Mouse (Mus musculus) NIH3T3 (cell line): ENCODE measurements around the gene Il4i1.

Source experiments
- DNase-seq: peaks from one replicate; pipeline ENCODE4 v3.0.0-alpha.2; 2012; ENCODE audit warnings: low read depth

Gene Il4i1

GRCm38 (mm10) chr7:44815721-44816469 is at the start of gene Il4i1, which contains the start of gene Nup62:
Il4i1 (plus strand) TSS chr7:44816387.
Nup62 (plus strand) TSS chr7:44816088.
- DNase-seq = peak; percentile 99

DNA sequence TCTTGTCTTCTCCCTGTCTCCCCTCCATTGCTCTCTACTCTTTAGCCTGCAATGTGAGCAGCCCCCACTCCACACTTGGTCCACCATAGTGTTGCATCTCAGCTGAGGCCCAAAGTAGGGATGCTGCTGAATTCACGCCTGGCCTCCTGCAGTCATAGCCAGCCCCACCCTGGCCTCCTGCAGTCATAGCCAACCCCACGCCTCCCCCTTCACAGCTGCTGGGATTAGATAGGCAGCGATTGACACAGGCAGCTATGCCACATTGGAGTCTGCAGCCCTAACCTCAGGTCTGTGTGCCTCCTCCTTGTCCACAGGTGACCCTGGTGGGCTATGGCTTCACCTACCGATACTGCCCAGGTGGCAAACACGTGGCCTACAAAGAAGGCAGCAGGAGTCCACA is 48.1 kb upstream of the Il4i1 start:
- DNase-seq = no peak

GRCm38 (mm10) chr7:44770046-44770578 is 46.1 kb upstream of the Il4i1 start:
- DNase-seq = peak; percentile 94

- DNase-seq = no peak
Measured at GRCm38 (mm10) chr7:44772591-44773204, 43.5 kb upstream of the Il4i1 start.

GRCm38 (mm10) chr7:44776849-44777498 is 39.2 kb upstream of the Il4i1 start:
- peak; percentile 90 for DNase-seq

DNA sequence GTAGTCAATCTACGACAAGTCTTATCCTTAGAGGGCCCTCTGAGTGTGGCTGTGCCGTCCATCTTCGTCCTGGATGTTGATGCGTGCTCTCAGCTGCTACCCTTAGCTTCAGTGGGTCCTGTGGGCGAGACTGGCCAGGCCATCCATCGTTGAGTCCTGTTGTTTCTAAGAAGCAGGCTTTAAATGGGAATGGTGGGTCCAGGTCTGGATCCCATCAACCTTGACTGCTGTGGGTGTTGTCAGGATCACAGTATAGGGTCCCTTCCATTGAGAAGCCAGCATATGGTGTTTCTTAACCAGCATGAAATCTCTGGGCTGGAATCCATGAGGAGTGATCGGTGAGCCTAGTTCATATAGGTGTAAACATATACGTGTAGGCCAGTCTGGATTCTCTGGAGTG is 36.1 kb upstream of the Il4i1 start:
- DNase-seq = no peak

- no peak for DNase-seq
Measured at GRCm38 (mm10) chr7:44789531-44789930, 26.7 kb upstream of the Il4i1 start.

- DNase-seq = no peak
Measured at GRCm38 (mm10) chr7:44790066-44790465, 26.1 kb upstream of the Il4i1 start.

DNA sequence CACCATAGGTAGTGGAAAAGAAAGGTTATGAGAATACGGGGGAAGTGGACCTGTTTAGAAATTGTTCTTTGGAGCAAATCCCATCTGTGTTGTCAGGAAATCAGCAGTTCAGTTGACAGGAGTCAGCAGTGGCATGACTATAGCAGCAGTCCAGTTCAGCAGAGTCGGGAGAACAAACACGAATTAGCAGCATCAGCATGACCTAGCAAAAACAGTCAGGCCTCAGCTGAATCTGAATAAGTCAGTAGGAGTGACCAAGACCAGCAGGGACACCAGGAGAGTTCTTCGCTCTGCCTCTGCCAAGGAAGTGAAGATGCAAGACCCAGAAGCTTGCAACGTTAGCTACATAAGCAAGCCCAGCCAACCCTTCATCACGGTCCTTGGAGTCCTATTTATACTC is 23.4 kb upstream of the Il4i1 start:
- no peak for DNase-seq

DNA sequence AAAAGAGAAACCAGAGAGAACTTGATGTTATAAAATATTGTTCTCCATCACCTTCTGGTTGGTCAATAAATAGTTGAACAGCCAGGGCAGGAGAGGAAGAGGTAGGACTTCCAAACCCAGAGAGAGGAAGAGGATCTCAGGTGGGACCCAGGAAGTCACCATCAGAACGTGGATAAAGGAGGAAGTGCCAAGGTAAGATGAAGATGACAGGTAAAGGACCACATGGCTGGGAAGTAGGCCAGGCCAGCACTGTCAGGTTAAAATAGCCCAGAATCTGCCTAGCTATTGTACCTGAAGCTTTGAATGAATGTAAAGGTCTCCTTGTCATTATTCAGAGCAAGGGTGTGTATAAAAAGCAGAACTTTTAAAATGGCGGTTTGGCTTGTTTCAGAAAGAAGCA is 7.3 kb upstream of the Il4i1 start:
- no peak for DNase-seq

DNA sequence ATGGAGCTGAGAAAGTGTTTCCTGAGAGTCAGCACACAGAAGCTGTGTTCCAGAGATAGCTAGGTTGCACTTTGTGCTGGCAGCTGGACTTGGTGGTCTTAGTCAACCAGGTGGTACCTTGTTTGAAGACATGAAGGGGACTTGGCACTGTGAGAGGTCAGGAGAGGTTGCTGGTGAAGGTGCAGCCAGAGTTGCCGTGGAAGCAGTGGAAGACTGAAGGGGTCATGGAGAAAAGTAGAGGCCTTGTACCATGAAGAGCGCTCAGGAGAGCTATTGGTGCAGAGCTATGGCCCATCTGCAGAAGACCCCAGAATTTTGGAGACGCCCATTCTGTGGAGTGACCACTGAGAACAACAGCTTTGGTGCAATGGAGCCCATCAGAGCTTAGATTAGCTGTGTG is 6.7 kb upstream of the Il4i1 start:
- no peak for DNase-seq

DNA sequence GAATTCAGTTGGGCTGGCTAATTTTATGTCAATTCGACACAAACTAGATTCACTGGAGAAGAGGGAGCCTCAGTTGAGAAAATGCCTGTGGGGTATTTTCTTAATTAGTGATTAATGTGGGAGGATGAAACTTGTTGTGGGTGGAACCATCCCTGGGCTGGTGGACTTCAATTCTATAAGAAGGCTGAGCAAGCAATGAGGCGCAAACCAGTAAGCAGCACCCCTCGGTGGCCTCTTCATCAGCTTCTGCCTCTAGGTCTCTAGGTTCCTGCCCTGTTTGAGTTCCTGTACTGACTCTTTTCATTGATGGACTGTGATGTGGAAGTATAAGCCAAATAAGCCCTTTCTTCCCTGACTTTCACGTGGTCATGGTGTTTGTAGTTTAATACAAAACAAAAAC is 5.8 kb upstream of the Il4i1 start:
- no peak for DNase-seq

- no peak for DNase-seq
Measured at GRCm38 (mm10) chr7:44810819-44811557, 5.2 kb upstream of the Il4i1 start.

DNA sequence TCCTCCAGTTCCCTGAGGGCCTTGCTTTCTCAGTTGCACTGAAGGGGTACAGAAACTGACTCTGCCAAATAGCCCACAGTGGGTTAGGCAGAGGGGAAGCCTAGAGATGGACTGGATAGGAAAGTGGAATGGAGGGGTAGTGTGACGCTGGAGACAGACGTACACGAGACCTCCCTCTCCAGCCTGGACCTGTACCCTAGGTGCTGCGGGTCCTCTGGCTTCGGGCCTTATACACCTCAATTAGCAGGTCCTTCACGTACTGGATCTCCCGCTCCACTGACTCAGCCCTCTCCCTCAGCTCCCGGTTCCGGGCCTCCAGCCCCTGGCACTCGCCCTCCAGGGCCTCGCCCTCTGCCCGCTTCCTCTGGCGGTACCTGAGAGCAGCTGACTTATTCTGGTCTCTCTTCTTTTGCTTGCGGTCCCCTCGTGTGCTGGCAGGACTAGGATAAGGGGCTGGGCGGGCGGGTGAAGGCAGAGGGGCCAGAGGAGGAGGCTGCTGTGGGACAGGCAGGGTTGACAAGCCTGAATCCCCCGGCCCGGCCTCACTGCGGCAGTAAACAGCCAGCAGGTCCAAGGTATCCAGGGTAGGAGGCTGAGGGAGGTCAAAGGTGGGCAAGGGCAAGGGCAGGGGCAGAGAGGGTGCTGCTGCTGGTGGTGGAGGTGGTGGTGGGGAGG is 3.4 kb upstream of the Il4i1 start:
- no peak for DNase-seq

DNA sequence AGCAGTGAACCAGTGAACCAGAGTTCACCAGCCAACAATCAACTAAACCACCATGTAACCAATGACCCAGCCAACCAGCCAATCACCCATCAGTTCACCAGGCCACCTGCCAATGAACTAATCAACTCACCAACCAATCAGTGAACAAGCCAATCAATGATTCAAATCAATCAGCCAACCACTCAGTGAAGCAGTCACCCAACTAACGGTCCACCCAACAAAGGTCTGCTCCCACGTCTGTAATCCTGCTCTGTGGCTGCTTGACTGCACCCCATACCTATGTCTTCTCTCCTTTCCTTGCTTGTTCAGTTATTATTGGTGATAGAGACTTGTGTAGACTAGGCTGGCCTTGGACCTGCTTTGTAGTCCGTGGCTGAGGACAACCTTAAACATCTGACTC is 2.2 kb upstream of the Il4i1 start:
- no peak for DNase-seq

DNA sequence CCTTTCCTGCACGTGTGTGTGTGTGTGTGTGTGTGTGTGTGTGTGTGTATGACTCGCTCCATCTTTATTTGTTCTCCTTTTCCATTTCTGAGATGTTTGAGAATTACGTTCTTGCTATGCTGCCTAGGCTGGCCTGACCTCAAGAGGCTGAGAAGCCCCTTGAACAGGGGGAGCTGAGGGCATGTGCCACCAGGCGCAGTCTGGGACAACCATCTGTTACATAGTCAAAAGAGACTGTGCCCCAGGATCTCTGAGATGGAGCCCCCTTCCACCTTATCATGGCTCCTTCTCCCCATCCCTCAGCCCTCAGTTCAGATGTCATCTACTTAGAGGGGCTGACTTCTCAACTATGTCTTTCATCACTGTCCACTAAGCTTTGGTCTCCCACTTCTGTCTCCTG is 1.8 kb upstream of the Il4i1 start:
- peak; percentile 37 for DNase-seq

- DNase-seq = no peak
Measured at GRCm38 (mm10) chr7:44814952-44815553, 1.1 kb upstream of the Il4i1 start.

GRCm38 (mm10) chr7:44816470-44817021 is 359 bp downstream of the Il4i1 start, which contains the start of gene Atf5:
Atf5 (minus strand) TSS chr7:44816658.
- DNase-seq = peak; percentile 87

- peak; percentile 34 for DNase-seq
Measured at GRCm38 (mm10) chr7:44817441-44817840, 1.3 kb downstream of the Il4i1 start.

DNA sequence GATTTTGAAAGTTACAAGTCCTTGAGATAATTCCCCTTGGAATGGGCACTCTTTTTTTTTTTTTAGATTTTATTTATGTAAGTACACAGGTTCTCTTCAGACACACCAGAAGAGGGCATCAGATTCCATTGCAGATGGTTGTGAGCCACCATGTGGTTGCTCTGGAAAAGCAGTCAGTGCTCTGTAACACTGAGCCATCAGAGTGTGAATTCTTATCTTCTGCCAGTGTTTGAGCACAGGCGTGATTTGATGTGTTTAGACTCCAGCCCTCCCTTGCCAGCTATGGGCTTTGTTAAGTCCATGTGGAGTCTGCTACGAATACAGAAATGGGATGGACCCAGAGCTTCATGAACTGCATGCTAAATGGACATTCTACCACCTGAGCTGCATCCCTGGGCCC is 2.0 kb downstream of the Il4i1 start:
- DNase-seq = peak; percentile 77

- DNase-seq = peak; percentile 89
Measured at GRCm38 (mm10) chr7:44818751-44819235, 2.6 kb downstream of the Il4i1 start.
